Mouse (Mus musculus): Measurements from ENCODE around the gene Mrto4.

GRCm38 (mm10) chr4:139345416-139346019, 6.9 kb downstream of the Mrto4 start:
- no peak for TF ChIP-seq POLR2A (IDR thresholded peaks at IDR 0.05; ENCODE audit: control insufficient read depth, low read depth, low read length)
- no peak for TF ChIP-seq CTCF (IDR thresholded peaks at IDR 0.05; ENCODE audit: control insufficient read depth, insufficient read depth, insufficient replicate concordance, low read depth, low read length)
